Mouse (Mus musculus) heart, embryonic 12.5 days (tissue): ENCODE data around the gene Usp53. TPM values are rescaled to one million over a fixed set of nuclear protein-coding genes. Genes with fewer than 3 reads are reported as not detected.
"Not testable (repeated sequence)": the region's sequence is repeated elsewhere in the genome, so short reads cannot be mapped to it uniquely, and the experiment has no call there.

ENCODE experiments used
- ATAC-seq: fragments of 200-750 bp; cut with Nextera tagmentation; 2 replicates; pipeline ENCODE4 v1.8.0; 2017; ENCODE audit warnings: moderate TSS enrichment, moderate library complexity; ENCODE audit not compliant: insufficient number of reproducible peaks, low FRiP score
- H3K27ac ChIP-seq: fragments of 300-500 bp; sonication (generic); 2 replicates; pipeline ENCODE4 v1.5.1; 2016; ENCODE audit warnings: mild to moderate bottlenecking, moderate library complexity; ENCODE audit not compliant: poor library complexity, severe bottlenecking
- H3K27me3 ChIP-seq: fragments of 300-500 bp; sonication (generic); replicated peaks from 2 replicates; pipeline ENCODE4 v1.6.1; 2016; ENCODE audit warnings: mild to moderate bottlenecking, moderate library complexity
- H3K36me3 ChIP-seq: fragments of 300-500 bp; sonication (generic); 2 replicates; pipeline ENCODE4 v1.6.1; 2016; ENCODE audit warnings: mild to moderate bottlenecking, moderate library complexity
- H3K4me1 ChIP-seq: fragments of 300-500 bp; sonication (generic); replicated peaks from 2 replicates; pipeline ENCODE4 v1.6.1; 2016; ENCODE audit warnings: mild to moderate bottlenecking
- H3K4me2 ChIP-seq: fragments of 300-500 bp; sonication (generic); 2 replicates; pipeline ENCODE4 v1.6.1; 2016; ENCODE audit warnings: mild to moderate bottlenecking, moderate library complexity
- H3K4me3 ChIP-seq: fragments of 300-500 bp; sonication (generic); 2 replicates; pipeline ENCODE4 v1.5.1; 2016; ENCODE audit warnings: mild to moderate bottlenecking
- H3K9ac ChIP-seq: fragments of 300-500 bp; sonication (generic); 2 replicates; pipeline ENCODE4 v1.6.1; 2016; ENCODE audit warnings: mild to moderate bottlenecking, moderate library complexity
- H3K9me3 ChIP-seq: fragments of 300-500 bp; sonication (generic); replicated peaks from 2 replicates; pipeline ENCODE4 v1.6.1; 2016; ENCODE audit warnings: mild to moderate bottlenecking, moderate library complexity
- WGBS: fragments of 180-500 bp; shearing (Covaris S2); methylation state at CpG from one replicate; pipeline ENCODE4 v1.1.7; 2016; 5-methylcytosine and 5-hydroxymethylcytosine counted together
- polyA plus RNA-seq: library from polyadenylated mRNA; unstranded; fragments of >200 nt; fragmentation: Nextera tagmentation; extraction: Ambion mirVana; gene quantifications from 2 replicates; pipeline ENCODE4 v1.2.1, GENCODE M21; 2016

The Usp53 gene
- polyA plus RNA-seq, 1 experiment from 2014 or later = 7.9 TPM

- ATAC-seq = no peak
- peaks cover 8% of the 10 kb centered on the region; the same call in 1 of the 2 replicates for H3K36me3 ChIP-seq
- peaks cover 10% of the 10 kb centered on the region for H3K4me1 ChIP-seq
- no peak overlapping the region for H3K4me3 ChIP-seq
- no peak overlapping the region for H3K4me2 ChIP-seq
- no peak overlapping the region for H3K9ac ChIP-seq
- H3K27me3 ChIP-seq = no peaks in the 10 kb centered on the region
- H3K27ac ChIP-seq = no peak overlapping the region
- no peaks in the 10 kb centered on the region for H3K9me3 ChIP-seq
- WGBS = 68% methylated on average over 6 of the region's 6 CpGs
These were observed 40.9 kb downstream of the Usp53 start for GRCm38 (mm10) chr3:122943387-122943890.

- Histone ChIP-seq H3K27ac (no peak overlapping the region), H3K4me1 (peaks cover 8% of the 10 kb centered on the region), H3K27me3 (no peaks in the 10 kb centered on the region), H3K4me2 (no peak overlapping the region), H3K9me3 (no peaks in the 10 kb centered on the region), H3K36me3 (peaks cover 14% of the 10 kb centered on the region), H3K9ac (no peak overlapping the region), H3K4me3 (no peak overlapping the region)
- ATAC-seq = no peak
- WGBS = 60% methylated on average over 2 of the region's 2 CpGs
These were observed 45.1 kb downstream of the Usp53 start for GRCm38 (mm10) chr3:122939215-122939614.

- H3K4me3 ChIP-seq, H3K27me3 ChIP-seq, H3K27ac ChIP-seq, H3K9ac ChIP-seq, H3K9me3 ChIP-seq, ATAC-seq, H3K4me1 ChIP-seq, H3K4me2 ChIP-seq: not testable (repeated sequence)
- WGBS = 79% methylated on average over 13 of the region's 13 CpGs
- H3K36me3 ChIP-seq = peaks cover 21% of the 10 kb centered on the region
These were observed 47.1 kb downstream of the Usp53 start for GRCm38 (mm10) chr3:122937176-122937575.

GRCm38 (mm10) chr3:122932466-122932865 lies 51.8 kb downstream of the Usp53 start:
- ATAC-seq = no peak
- Histone ChIP-seq H3K4me3 (no peak overlapping the region), H3K9ac (no peak overlapping the region), H3K9me3 (no peaks in the 10 kb centered on the region), H3K27ac (no peak overlapping the region), H3K36me3 (peaks cover 33% of the 10 kb centered on the region), H3K4me1 (no peaks in the 10 kb centered on the region), H3K4me2 (no peak overlapping the region), H3K27me3 (no peaks in the 10 kb centered on the region)
- WGBS = 80% methylated on average over 1 of the region's 1 CpGs

- H3K4me1 ChIP-seq = peaks cover 9% of the 10 kb centered on the region
- H3K36me3 ChIP-seq = peaks cover 32% of the 10 kb centered on the region
- H3K27ac ChIP-seq = no peak overlapping the region
- no peak overlapping the region for H3K4me2 ChIP-seq
- no peak for ATAC-seq
- 82% methylated on average over 6 of the region's 6 CpGs for WGBS
- no peaks in the 10 kb centered on the region for H3K9me3 ChIP-seq
- H3K27me3 ChIP-seq = no peaks in the 10 kb centered on the region
- H3K9ac ChIP-seq = no peak overlapping the region
- H3K4me3 ChIP-seq = no peak overlapping the region
These were observed 54.6 kb downstream of the Usp53 start for GRCm38 (mm10) chr3:122929723-122930122.

GRCm38 (mm10) chr3:122924009-122924914 lies 60.0 kb downstream of the Usp53 start, which contains the start of gene 1810037I17Rik:
1810037I17Rik (plus strand) TSS chr3:122924203.
- peaks cover 11% of the 10 kb centered on the region for H3K36me3 ChIP-seq
- H3K4me1 ChIP-seq = peaks cover 27% of the 10 kb centered on the region
- ATAC-seq = peak; percentile 96
- peak within 1 kb of the TSS; percentile 74 for H3K4me3 ChIP-seq
- no peaks in the 10 kb centered on the region for H3K9me3 ChIP-seq
- peak within 1 kb of the TSS; percentile 78 for H3K4me2 ChIP-seq
- H3K27me3 ChIP-seq = no peaks in the 10 kb centered on the region
- H3K27ac ChIP-seq = peak within 1 kb of the TSS; percentile 84
- H3K9ac ChIP-seq = peak within 1 kb of the TSS; percentile 76
- under 1% methylated on average over 68 of the region's 68 CpGs for WGBS

- Histone ChIP-seq H3K9me3 (no peaks in the 10 kb centered on the region), H3K4me2 (peak overlapping the region; percentile 78), H3K4me3 (peak overlapping the region; percentile 74; the same call in 1 of the 2 replicates), H3K27me3 (no peaks in the 10 kb centered on the region), H3K27ac (0 out of 2 replicates have a peak overlapping the region, but pooled peaks have one; percentile 51), H3K36me3 (peaks cover 11% of the 10 kb centered on the region), H3K4me1 (peaks cover 27% of the 10 kb centered on the region), H3K9ac (no peak overlapping the region)
- WGBS = 40% methylated on average over 7 of the region's 7 CpGs
- no peak for ATAC-seq
These were observed 61.2 kb downstream of the Usp53 start for GRCm38 (mm10) chr3:122923147-122923546.

- no peak for ATAC-seq
- Histone ChIP-seq H3K27me3 (no peaks in the 10 kb centered on the region), H3K36me3 (peaks cover 5% of the 10 kb centered on the region; the same call in 1 of the 2 replicates), H3K27ac (no peak overlapping the region), H3K9me3 (no peaks in the 10 kb centered on the region), H3K4me2 (no peak overlapping the region), H3K4me3 (no peak overlapping the region), H3K4me1 (peaks cover 27% of the 10 kb centered on the region), H3K9ac (no peak overlapping the region)
- 79% methylated on average over 8 of the region's 8 CpGs for WGBS
These were observed 62.4 kb downstream of the Usp53 start for GRCm38 (mm10) chr3:122921676-122922527.

GRCm38 (mm10) chr3:122920572-122921435 lies 63.5 kb downstream of the Usp53 start:
- H3K27me3 ChIP-seq = no peaks in the 10 kb centered on the region
- no peaks in the 10 kb centered on the region for H3K36me3 ChIP-seq
- H3K9me3 ChIP-seq = no peaks in the 10 kb centered on the region
- H3K4me3 ChIP-seq = no peak overlapping the region
- 52% methylated on average over 8 of the region's 8 CpGs for WGBS
- H3K27ac ChIP-seq = no peak overlapping the region
- no peak overlapping the region for H3K4me2 ChIP-seq
- peaks cover 21% of the 10 kb centered on the region for H3K4me1 ChIP-seq
- no peak overlapping the region for H3K9ac ChIP-seq
- ATAC-seq = no peak

- H3K4me2 ChIP-seq = no peak within 1 kb of the TSS
- H3K4me3 ChIP-seq = no peak within 1 kb of the TSS
- no peak within 1 kb of the TSS for H3K27ac ChIP-seq
- no peak within 1 kb of the TSS for H3K9ac ChIP-seq
- peaks cover 21% of the 10 kb centered on the region for H3K4me1 ChIP-seq
- no peaks in the 10 kb centered on the region for H3K36me3 ChIP-seq
- WGBS = 83% methylated on average over 8 of the region's 8 CpGs
- no peaks in the 10 kb centered on the region for H3K27me3 ChIP-seq
- H3K9me3 ChIP-seq = no peaks in the 10 kb centered on the region
- ATAC-seq = no peak
These were observed 65.0 kb downstream of the Usp53 start, which contains the start of gene Gm10959 for GRCm38 (mm10) chr3:122919260-122919659. Gm10959 (minus strand) TSS chr3:122919360.
